Mouse (Mus musculus): ENCODE measurements around the gene Aaed1. TPM values are rescaled to one million over a fixed set of nuclear protein-coding genes. Genes with fewer than 3 reads are reported as not detected.

Gene Aaed1
- polyA plus RNA-seq, 1 experiment from 2014 or later = 63.7 TPM

- Histone ChIP-seq H3K27ac (no peak overlapping the region), H3K36me3 (0 out of 2 replicates have a peak, but pooled peaks cover 10% of the 10 kb centered on the region), H3K27me3 (replicated peaks) (no peaks in the 10 kb centered on the region), H3K4me1 (peaks cover 13% of the 10 kb centered on the region; the same call in 1 of the 2 replicates), H3K9ac (no peak overlapping the region), H3K4me2 (no peak overlapping the region), H3K9me3 (no peaks in the 10 kb centered on the region), H3K4me3 (replicated peaks) (no peak overlapping the region)
- no peak for ATAC-seq (ENCODE audit: insufficient read depth, low FRiP score, low read depth)
- 68% methylated on average over 3 of the region's 3 CpGs for WGBS
These were observed 6.4 kb downstream of the Aaed1 start for GRCm38 (mm10) chr13:64306078-64306477.

- H3K4me1 ChIP-seq = no peaks in the 10 kb centered on the region
- H3K27ac ChIP-seq = no peak overlapping the region
- no peak overlapping the region for H3K4me2 ChIP-seq
- no peaks in the 10 kb centered on the region for H3K9me3 ChIP-seq
- ATAC-seq (ENCODE audit: insufficient read depth, low FRiP score, low read depth) = no peak
- 68% methylated on average over 1 of the region's 1 CpGs for WGBS
- no peak overlapping the region for H3K4me3 ChIP-seq (replicated peaks)
- no peak overlapping the region for H3K9ac ChIP-seq
- peaks cover 11% of the 10 kb centered on the region; the same call in 1 of the 2 replicates for H3K36me3 ChIP-seq
- no peaks in the 10 kb centered on the region for H3K27me3 ChIP-seq (replicated peaks)
These were observed 13.4 kb downstream of the Aaed1 start for GRCm38 (mm10) chr13:64299069-64299468.

DNA sequence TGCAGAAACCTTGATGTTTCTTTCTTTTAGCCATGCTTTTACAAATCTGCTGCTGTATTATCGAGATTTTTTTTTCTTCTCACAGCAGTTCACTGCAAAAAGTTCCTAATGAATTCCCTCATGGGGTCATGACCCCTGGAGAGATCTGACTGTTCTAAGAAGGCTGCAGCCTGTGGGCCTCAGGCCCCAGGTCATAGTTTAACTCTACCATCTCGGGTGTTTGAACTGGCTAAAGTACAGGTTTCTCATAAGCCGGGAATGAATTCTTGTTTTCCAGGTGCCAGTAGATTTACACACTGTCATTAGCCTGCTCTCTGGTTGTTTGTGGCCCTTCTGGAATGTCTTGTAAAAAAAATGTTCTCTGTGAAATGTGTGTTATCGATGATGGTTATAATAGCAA is 25.7 kb downstream of the Aaed1 start:
- H3K4me3 ChIP-seq (replicated peaks) = no peak overlapping the region
- no peak for ATAC-seq (ENCODE audit: insufficient read depth, low FRiP score, low read depth)
- H3K9me3 ChIP-seq = no peaks in the 10 kb centered on the region
- no peak overlapping the region for H3K27ac ChIP-seq
- H3K4me1 ChIP-seq = no peaks in the 10 kb centered on the region
- 31% methylated on average over 4 of the region's 4 CpGs for WGBS
- no peaks in the 10 kb centered on the region for H3K27me3 ChIP-seq (replicated peaks)
- H3K9ac ChIP-seq = no peak overlapping the region
- 0 out of 2 replicates have a peak, but pooled peaks cover 3% of the 10 kb centered on the region for H3K36me3 ChIP-seq
- no peak overlapping the region for H3K4me2 ChIP-seq

GRCm38 (mm10) chr13:64286321-64286720 is 26.2 kb downstream of the Aaed1 start:
- 74% methylated on average over 4 of the region's 4 CpGs for WGBS

GRCm38 (mm10) chr13:64284676-64285075 is 27.8 kb downstream of the Aaed1 start:
- 97% methylated on average over 2 of the region's 2 CpGs for WGBS
- Histone ChIP-seq H3K4me1 (no peaks in the 10 kb centered on the region), H3K27ac (no peak overlapping the region), H3K9ac (no peak overlapping the region), H3K4me2 (no peak overlapping the region), H3K9me3 (no peaks in the 10 kb centered on the region), H3K36me3 (no peaks in the 10 kb centered on the region), H3K4me3 (replicated peaks) (no peak overlapping the region), H3K27me3 (replicated peaks) (no peaks in the 10 kb centered on the region)
- no peak for ATAC-seq (ENCODE audit: insufficient read depth, low FRiP score, low read depth)

More at GRCm38 (mm10) chr13:64286321-64286720, 26.2 kb downstream of the Aaed1 start:
- H3K9me3 ChIP-seq = no peaks in the 10 kb centered on the region
- H3K4me2 ChIP-seq = no peak overlapping the region
- H3K4me1 ChIP-seq = no peaks in the 10 kb centered on the region
- no peaks in the 10 kb centered on the region for H3K27me3 ChIP-seq (replicated peaks)
- no peak overlapping the region for H3K9ac ChIP-seq
- ATAC-seq (ENCODE audit: insufficient read depth, low FRiP score, low read depth) = no peak
- H3K27ac ChIP-seq = no peak overlapping the region
- no peak overlapping the region for H3K4me3 ChIP-seq (replicated peaks)
- H3K36me3 ChIP-seq = 0 out of 2 replicates have a peak, but pooled peaks cover 3% of the 10 kb centered on the region

DNA sequence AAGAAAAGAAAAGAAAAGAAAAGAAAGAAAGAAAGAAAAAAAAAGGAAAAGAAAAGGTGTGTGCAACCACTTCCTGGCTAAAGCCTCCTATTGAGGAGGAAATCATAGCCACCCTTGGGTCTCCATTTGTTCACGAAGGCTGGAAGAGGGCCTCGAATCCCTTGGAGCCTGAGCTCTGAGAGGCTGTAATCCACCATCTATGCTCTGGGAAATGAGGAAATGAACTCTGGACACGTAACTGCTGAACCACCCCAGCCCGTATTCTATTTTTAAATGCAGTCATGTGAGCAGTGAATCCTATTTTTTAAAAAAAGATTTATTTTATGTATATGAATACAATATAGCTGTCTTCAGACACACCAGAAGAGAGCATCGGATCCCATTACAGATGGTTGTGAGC is 31.6 kb downstream of the Aaed1 start:
- no peak overlapping the region for H3K9ac ChIP-seq
- no peak overlapping the region for H3K27ac ChIP-seq
- H3K4me2 ChIP-seq = no peak overlapping the region
- no peak for ATAC-seq (ENCODE audit: insufficient read depth, low FRiP score, low read depth)
- H3K4me1 ChIP-seq = no peaks in the 10 kb centered on the region
- H3K9me3 ChIP-seq = no peaks in the 10 kb centered on the region
- WGBS = 81% methylated on average over 5 of the region's 5 CpGs
- H3K27me3 ChIP-seq (replicated peaks) = no peaks in the 10 kb centered on the region
- no peaks in the 10 kb centered on the region for H3K36me3 ChIP-seq
- H3K4me3 ChIP-seq (replicated peaks) = no peak overlapping the region

GRCm38 (mm10) chr13:64275754-64276127 is 36.8 kb downstream of the Aaed1 start:
- Histone ChIP-seq H3K27ac (peak overlapping the region; percentile 44; the same call in 1 of the 2 replicates), H3K27me3 (replicated peaks) (no peaks in the 10 kb centered on the region), H3K9ac (no peak overlapping the region), H3K4me1 (peaks cover 7% of the 10 kb centered on the region; the same call in 1 of the 2 replicates), H3K36me3 (no peaks in the 10 kb centered on the region), H3K9me3 (no peaks in the 10 kb centered on the region), H3K4me3 (replicated peaks) (peak overlapping the region; percentile 86), H3K4me2 (peak overlapping the region; percentile 99)
- no peak for ATAC-seq (ENCODE audit: insufficient read depth, low FRiP score, low read depth)
- WGBS = 19% methylated on average over 9 of the region's 9 CpGs

- Histone ChIP-seq H3K4me1 (peaks cover 7% of the 10 kb centered on the region; the same call in 1 of the 2 replicates), H3K4me2 (peak within 1 kb of the TSS; percentile 99), H3K4me3 (replicated peaks) (peak within 1 kb of the TSS; percentile 86), H3K27ac (peak within 1 kb of the TSS; percentile 44; the same call in 1 of the 2 replicates), H3K9me3 (no peaks in the 10 kb centered on the region), H3K36me3 (no peaks in the 10 kb centered on the region), H3K9ac (peak within 1 kb of the TSS; percentile 60), H3K27me3 (replicated peaks) (no peaks in the 10 kb centered on the region)
- 1% methylated on average over 57 of the region's 57 CpGs for WGBS
- peak; percentile 92 for ATAC-seq (ENCODE audit: insufficient read depth, low FRiP score, low read depth)
These were observed 37.4 kb downstream of the Aaed1 start, which contains the start of gene Cdc14b for GRCm38 (mm10) chr13:64274879-64275753. TSS of gene Cdc14b (minus strand) at chr13:64275290.

GRCm38 (mm10) chr13:64273891-64274844 is 38.3 kb downstream of the Aaed1 start:
- peak overlapping the region; percentile 99 for H3K4me2 ChIP-seq
- peaks cover 7% of the 10 kb centered on the region; the same call in 1 of the 2 replicates for H3K4me1 ChIP-seq
- no peaks in the 10 kb centered on the region for H3K27me3 ChIP-seq (replicated peaks)
- H3K4me3 ChIP-seq (replicated peaks) = peak overlapping the region; percentile 86
- 1% methylated on average over 93 of the region's 95 CpGs for WGBS
- peak; percentile 70 for ATAC-seq (ENCODE audit: insufficient read depth, low FRiP score, low read depth)
- H3K9me3 ChIP-seq = no peaks in the 10 kb centered on the region
- H3K36me3 ChIP-seq = no peaks in the 10 kb centered on the region
- peak overlapping the region; percentile 60 for H3K9ac ChIP-seq
- H3K27ac ChIP-seq = no peak overlapping the region

DNA sequence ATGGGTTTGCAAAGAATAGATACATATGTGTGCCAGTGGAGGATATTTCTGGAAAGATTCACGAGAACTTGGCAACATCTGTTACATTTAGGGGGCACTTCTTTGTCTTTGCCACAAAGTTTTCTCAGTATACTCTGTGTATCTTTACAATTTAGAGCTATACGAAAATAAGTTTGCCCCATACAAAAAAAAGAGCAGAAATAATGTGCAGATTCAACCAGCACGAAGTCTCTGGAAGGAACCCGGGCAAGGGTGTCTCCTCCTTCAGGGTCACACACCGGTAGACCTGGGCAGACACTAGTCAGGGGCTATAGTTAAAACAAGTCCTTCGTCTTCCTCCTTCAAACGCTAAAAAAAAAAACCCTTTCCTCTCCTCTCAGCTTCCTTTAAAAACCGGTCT is 39.2 kb downstream of the Aaed1 start:
- Histone ChIP-seq H3K36me3 (no peaks in the 10 kb centered on the region), H3K27ac (no peak overlapping the region), H3K9me3 (no peaks in the 10 kb centered on the region), H3K27me3 (replicated peaks) (no peaks in the 10 kb centered on the region), H3K4me2 (peak overlapping the region; percentile 99), H3K4me1 (peaks cover 7% of the 10 kb centered on the region; the same call in 1 of the 2 replicates), H3K9ac (no peak overlapping the region), H3K4me3 (replicated peaks) (peak overlapping the region; percentile 86)
- WGBS = 42% methylated on average over 8 of the region's 8 CpGs
- ATAC-seq (ENCODE audit: insufficient read depth, low FRiP score, low read depth) = no peak

- H3K9me3 ChIP-seq = no peaks in the 10 kb centered on the region
- H3K27me3 ChIP-seq (replicated peaks) = no peaks in the 10 kb centered on the region
- WGBS = 60% methylated on average over 4 of the region's 4 CpGs
- H3K4me3 ChIP-seq (replicated peaks) = no peak overlapping the region
- H3K4me2 ChIP-seq = no peak overlapping the region
- H3K4me1 ChIP-seq = no peaks in the 10 kb centered on the region
- no peak overlapping the region for H3K27ac ChIP-seq
- H3K9ac ChIP-seq = no peak overlapping the region
- ATAC-seq (ENCODE audit: insufficient read depth, low FRiP score, low read depth) = no peak
- H3K36me3 ChIP-seq = no peaks in the 10 kb centered on the region
These were observed 44.1 kb downstream of the Aaed1 start for GRCm38 (mm10) chr13:64268384-64268783.
